Mouse (Mus musculus) adrenal gland, adult (tissue): ENCODE data around the gene Cd300ld4.
"Not testable (repeated sequence)": the region's sequence is repeated elsewhere in the genome, so short reads cannot be mapped to it uniquely, and the experiment has no call there.

Experiments used
- DNase-seq, 2 experiments: peaks; one replicate each; pipeline ENCODE4 v3.0.0; 2022 to 2023; ENCODE audit warnings: low spot score in 1 of 2; ENCODE audit not compliant: inconsistent age in 2 of 2

The Cd300ld4 gene

DNA sequence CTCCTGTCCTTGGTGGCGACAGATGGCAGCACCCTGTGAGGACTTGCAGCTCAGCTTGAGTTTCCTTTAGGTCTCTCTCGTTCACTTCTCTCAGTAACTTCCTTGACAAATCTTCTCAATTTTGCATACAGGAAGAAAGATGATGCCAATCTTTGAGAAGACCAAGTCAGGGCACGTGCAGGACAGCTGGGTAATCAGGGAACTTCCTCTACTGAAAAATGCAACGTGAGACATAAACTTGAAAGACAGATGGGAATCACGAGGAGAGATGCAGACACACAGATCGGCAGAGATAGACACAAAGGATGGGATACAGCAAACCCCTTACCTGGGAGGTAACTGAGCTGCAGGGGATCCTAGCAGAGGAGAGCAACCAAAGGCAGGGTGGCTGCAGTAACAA lies at the start of gene Cd300ld4:
TSS of gene Cd300ld4 (minus strand) at position 101 of the 400 bp plus-strand sequence.
- not testable (repeated sequence) for DNase-seq

DNA sequence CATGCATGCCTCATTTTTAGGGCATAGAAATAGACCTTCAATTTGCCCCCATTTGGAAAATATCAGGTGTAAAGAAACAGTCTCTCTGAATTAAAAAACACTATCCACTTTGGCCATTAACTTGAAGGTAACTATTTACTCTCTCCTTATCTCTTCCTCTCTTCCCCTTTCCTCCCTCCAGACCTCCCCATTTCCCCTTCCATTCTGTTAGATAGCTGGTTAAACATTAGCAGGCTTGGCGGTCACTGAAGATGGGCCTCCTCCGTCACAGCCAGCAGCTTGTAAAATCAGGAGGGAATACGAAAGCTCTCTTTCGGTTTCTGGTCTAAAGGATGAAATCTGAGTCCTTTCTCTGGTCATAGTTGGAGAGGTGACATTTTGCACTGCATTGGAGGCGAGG lies 49.0 kb upstream of the Cd300ld4 start:
- no peak for DNase-seq

DNA sequence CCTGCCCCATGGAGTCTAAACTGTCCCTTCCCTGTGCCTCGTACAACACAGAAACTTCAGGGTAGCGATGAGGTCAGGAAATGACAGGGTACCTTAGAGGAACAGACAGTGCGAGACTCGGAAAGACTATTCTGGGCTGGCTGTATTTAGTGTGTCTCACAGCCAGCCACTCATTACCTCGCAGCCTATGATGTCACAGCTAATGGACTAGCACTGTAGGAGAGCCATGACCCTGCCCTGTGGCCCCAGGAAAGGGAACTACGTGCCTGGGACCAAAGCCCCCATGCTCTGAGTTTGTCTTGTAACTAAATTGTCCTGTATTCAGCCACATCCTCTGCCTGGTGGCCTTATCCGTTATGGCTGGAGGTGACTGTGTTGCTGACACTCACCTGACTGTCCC lies 48.6 kb upstream of the Cd300ld4 start:
- DNase-seq: no peak

DNA sequence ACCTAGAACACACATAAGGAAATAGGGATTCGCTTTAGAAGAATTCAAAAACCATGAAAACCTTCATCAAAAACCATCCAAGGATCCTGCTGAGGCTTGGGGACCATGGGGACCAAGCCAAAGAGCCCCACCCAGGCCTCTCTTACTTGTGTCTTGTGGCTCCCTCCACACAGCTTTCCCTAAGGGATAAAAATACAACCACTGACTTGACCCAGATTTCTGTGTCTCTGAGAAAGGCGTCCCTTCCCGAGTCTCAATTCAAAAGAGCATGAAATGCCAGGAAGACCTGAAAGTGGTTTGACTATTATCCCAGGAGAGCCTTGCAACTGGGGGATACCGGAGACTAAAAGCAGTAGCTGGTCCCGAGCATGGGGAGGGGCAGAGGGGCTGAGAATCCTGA lies 46.2 kb upstream of the Cd300ld4 start:
- DNase-seq: no peak

DNA sequence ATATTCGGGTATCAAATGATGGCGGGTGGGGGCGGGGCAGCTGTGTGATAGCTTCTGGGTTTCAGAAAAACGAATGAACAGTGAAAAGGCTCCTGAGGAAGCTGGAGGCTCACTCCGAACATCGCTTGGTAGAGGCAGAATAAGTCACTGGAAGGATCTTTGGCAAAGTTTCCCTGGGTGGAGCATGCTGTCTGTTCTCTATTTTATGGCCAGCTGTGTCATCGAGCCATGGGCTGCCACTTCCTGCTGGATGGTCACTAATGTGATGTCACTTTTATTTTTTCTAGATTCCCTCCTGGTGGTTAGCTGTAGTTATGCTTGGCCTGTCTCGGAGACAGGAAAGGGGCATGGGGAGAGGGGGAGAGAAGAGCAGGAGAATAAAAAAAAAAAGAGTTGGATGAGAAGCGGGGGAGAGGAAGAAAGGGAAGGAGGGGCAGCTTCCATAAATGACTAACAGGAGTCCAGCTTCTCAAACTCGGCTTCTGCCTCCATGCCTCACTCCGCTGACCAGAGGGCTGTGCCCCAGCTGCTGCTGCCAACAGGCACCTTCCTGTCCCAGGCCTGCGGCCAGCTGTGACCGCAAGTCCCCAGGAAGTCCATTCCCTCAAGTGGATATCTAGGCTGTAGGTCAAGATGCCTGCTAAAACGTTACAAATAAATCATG lies 45.0 kb upstream of the Cd300ld4 start:
- DNase-seq: peak; percentile 80 to 82

DNA sequence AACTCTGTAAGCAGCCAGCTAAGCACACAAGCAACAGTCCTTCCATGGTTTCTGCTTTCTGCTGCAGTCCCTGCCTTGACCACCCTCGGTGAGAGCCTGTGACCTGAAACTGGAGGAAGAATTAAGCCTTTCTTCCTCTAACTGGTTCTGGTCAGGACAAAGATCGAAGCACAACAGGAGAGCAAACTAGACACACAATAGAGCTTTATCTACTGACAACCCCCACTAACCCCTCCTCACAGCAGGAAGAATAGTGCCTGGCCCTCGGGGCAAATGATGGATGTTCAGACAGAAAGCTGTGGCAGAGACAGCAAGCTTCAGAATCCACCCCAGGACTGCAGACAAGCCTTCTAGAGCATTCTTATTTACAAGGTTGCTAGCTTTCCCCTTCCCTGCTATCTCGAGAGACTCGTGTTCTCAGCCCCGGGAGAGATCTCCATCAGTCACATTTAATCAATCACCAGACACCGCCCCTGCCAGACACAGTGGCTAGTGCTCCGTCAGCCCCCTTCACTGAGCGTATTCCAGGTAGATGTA lies 44.3 kb upstream of the Cd300ld4 start:
- peak in 1 of 2 experiments; percentile 32 for DNase-seq

DNA sequence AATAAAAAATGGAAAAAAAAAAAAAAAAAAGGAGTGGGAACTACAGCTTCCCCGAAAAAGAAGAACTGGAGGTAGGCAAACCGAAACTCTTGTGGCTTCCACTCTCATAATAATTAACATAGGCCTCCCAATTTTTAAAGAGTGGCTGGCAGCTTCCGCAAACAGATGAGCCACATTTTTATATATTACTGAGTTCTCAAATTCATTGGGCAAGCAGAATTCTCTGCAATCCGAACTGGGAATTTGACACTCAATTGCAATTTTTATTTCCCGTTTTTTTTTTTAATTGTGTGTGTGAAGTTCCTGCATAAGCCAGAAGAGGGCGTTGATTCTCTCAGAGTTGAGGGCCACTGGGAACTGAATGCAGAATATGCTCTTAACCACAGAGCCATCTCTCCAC lies 40.0 kb upstream of the Cd300ld4 start:
- DNase-seq: no peak

DNA sequence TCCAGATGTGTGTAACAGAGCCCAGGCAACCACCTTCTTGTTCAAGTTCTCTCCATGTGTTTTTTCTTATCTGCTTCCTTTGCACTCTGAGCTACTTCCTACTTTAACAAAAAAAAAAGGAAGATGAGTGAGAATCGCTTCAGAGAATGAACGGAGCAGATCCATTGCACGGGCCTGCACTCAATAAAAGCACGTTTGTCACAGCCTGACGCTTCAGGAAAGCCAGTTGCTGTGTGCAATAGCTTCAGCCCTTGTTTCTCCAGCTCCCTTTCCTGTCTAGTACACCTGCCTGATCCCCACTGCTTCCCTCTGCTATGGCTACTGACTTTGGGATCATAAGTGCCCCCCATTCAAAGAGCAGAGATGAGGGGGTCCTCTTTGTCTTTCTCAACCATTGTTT lies 35.3 kb upstream of the Cd300ld4 start, which contains the start of gene Cd300e:
TSS of gene Cd300e (minus strand) at position 101 of the 400 bp plus-strand sequence.
- DNase-seq: no peak

DNA sequence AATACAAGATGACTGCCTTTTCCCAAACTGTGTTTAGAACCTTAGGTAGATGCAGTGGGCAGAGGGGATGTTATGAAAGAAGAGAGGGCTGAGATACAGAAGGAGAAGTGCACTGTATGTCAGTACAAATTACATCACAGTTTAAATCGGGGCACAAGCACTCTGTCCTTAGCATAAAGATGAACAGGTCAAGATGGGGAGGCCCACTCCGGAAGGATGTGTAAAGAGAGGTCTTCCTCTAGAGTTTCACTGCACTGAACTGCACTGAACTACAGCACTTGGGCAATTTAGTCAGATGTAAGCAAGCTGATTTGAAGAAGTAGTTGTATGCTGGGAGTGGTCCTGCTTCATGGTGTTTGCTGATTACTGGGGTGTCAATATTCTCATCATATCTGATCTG lies 33.0 kb upstream of the Cd300ld4 start:
- no peak for DNase-seq

DNA sequence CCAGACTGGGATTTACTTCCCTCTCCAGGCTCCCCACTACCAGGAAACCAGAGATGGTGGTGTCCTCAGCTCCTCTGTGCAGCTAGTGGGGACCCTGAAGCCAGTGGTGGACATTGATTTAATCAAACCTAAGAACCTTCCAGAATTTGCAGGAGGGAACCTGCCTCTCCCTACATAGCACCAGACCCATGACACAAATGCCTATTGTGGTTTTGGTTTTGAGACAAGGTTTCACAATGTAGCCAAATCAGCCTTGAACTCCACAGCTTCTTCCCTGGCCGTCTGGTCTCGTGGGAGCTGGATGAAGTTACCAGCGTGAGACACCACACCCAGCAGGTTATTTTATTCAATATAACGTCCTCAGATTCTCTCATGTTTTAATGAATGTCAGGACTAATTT lies 31.9 kb upstream of the Cd300ld4 start:
- DNase-seq: no peak

DNA sequence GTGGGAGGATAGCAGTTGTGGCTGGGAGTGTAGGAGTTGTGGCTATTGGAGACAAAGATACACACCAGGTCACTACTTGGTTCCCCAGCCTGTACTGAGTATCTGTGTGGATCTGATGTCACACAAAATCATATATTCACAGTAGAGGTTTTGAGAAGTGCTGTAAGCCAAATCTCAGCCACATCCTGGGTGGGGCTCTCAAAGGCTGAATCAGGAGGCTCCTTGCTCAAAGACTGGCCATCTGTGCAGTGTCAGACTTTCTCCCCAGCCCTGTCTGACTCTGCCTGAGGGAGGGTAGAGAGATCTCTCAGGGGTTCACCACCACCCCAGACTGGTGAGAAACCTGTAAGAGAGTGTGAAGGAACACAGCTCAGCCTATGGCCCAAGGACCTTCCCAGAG lies 27.7 kb upstream of the Cd300ld4 start:
- no peak for DNase-seq

DNA sequence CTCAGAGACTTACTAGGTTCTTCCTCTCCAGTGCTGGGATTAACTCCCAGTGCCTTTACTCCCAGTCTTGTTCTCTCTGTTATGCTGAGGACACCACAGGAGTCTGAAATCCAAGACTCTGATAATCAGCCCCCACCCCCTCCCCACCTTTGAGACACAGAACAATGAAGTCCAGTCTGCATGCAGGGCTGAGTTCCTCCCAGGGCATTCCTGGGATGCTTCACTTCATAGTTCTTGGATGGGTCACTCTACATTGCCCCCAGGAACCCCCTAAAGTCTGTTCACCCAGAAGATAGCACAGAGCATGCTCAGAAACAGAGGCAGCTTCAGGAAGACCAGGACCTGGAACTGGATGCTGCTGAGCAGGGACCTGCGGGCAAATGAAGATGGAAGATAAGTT lies 26.2 kb upstream of the Cd300ld4 start:
- DNase-seq: no peak

DNA sequence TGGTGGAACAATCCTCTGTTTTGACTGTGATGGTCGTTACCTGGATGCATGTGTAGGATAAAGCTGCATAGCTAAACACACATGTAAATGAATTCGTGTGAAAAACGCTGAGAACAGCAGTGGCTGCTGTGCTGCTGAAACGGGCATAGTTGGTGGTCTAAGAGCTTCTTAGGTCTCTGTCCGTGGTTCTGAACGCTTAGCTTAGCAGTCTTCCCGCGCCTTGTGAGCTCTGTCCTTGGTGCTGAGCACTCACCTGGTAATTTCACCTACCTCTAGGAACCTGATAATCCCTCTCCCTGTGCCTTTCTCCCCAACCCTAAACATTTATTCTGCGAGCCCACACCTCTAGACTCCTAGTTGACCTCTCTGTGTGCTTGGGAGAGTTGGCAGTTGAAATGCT lies 25.4 kb upstream of the Cd300ld4 start:
- peak in 1 of 2 experiments; percentile 69 for DNase-seq

DNA sequence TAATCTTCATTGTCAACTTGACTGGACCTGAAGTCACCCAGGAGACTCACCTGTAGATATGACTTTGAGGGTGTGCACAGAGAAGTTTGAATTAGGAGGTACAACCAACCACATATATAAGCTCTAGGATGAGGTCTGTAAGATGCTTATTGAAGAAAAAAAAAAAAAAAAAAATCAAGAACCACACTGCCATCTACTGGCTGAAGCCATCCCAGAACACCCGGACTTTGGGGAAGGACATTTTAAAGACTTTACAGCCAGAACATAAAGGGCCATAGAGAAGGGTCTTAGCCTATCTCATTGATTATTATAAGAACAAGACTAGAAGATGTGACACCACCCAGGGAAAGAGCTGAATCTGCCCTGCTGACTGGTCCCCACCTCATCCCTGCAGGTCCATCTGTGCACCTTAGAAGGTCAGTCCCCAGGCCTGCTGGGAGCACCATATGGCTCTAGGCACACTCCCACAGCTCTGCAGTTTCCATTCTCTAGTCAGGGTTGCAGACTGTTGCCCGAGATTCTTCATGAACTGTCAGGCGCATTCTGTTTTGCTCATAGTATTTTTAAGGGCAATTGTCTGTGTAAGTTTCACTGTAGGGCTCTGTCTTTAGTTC lies 22.6 kb upstream of the Cd300ld4 start:
- DNase-seq: peak in 1 of 2 experiments; percentile 53

DNA sequence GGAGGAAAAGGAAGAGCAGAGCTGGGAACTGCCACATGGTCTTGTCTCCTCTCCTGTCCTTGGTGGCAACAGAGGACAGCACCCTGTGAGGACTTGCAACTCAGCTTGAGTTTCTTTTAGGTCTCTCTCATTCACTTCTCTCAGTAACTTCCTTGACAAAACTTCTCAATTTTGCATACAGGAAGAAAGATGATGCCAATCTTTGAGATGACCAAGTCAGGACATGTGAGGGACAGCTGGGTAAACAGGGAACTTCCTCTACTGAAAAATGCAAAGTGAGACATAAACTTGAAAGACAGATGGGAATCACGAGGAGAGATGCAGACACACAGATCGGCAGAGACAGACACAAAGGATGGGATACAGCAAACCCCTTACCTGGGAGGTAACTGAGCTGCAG lies 21.4 kb upstream of the Cd300ld4 start, which contains the start of gene Cd300ld3:
TSS of gene Cd300ld3 (minus strand) at position 151 of the 400 bp plus-strand sequence.
- DNase-seq: peak in 1 of 2 experiments; percentile 13

DNA sequence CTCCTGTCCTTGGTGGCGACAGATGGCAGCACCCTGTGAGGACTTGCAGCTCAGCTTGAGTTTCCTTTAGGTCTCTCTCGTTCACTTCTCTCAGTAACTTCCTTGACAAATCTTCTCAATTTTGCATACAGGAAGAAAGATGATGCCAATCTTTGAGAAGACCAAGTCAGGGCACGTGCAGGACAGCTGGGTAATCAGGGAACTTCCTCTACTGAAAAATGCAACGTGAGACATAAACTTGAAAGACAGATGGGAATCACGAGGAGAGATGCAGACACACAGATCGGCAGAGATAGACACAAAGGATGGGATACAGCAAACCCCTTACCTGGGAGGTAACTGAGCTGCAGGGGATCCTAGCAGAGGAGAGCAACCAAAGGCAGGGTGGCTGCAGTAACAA lies 10.9 kb upstream of the Cd300ld4 start, which contains the start of gene Cd300ld5:
TSS of gene Cd300ld5 (minus strand) at position 101 of the 400 bp plus-strand sequence.
- DNase-seq: not testable (repeated sequence)

DNA sequence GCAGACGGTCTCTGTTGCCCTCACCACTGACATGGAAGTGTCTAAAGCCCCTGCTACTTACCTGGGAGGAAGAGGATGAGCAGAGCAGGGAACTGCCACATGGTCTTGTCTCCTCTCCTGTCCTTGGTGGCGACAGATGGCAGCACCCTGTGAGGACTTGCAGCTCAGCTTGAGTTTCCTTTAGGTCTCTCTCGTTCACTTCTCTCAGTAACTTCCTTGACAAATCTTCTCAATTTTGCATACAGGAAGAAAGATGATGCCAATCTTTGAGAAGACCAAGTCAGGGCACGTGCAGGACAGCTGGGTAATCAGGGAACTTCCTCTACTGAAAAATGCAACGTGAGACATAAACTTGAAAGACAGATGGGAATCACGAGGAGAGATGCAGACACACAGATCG lies 10.7 kb downstream of the Cd300ld4 start, which contains the start of gene Cd300ld2:
TSS of gene Cd300ld2 (minus strand) at position 101 of the 400 bp plus-strand sequence.
- not testable (repeated sequence) for DNase-seq

DNA sequence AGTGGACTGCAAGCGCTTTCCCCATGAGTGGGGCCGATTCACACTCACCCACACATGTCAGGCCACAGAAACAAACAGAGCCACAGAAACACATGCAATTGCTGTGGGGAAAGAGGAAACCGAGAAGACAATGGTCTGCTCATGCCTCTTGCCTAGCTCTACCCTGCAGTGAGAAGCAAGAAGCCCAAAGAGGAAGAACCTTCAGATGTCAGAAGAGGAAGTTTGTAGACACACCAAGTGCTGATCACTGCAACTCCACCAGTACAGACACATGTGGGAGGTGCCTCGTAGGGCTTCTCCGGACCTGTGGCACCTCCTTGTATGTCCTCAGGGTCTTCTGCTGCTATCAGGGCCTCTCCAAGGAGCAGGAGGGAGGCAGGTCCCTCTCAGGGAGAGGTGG lies 22.7 kb downstream of the Cd300ld4 start:
- DNase-seq: peak in 1 of 2 experiments; percentile 19

DNA sequence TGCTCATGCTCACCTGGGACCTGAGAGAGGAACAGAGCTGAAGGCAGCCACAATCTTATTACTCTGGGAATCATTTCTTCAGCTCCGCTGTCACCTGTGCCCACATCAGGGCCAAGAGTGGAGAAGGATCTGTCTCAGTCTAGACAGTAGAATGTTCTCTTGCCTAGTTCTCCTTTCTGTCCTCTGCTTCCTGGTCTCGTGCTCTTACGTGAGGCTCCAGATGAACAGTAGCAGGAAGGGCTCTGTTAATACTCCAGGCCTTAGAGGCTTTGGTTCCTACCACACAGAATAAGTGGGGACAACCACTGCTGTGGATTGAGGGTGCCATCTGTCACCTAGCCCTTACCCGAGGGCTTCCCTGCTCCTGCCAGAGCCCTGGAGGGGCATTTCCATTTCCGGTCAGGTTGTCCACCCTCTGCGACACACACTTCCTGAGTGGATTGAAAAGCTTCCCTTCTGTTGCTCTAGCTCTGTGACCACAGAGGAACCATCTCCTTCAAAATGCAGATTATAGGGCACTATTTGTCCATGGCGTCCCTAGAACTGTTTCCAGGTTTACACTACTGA lies 25.3 kb downstream of the Cd300ld4 start, which contains the start of gene Cd300c2:
TSS of gene Cd300c2 (minus strand) at position 407 of the 567 bp plus-strand sequence.
- peak in 1 of 2 experiments; percentile 30 for DNase-seq

DNA sequence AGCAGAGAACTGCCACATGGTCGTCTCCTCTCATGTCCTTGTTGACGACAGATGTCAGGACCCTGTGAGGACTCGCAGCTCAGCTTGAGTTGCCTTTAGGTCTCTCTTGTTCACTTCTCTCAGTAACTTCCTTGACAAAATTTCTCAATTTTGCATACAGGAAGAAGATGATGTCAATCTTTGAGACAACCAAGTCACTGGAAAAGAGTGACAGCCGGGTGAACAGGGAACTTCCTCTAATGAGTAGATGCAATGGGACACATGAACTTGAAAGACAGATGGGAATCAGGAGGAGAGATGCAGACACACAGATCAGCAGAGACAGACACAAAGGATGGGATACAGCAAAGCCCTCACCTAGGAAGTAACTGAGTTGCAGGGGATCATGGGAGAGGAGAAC lies 37.0 kb downstream of the Cd300ld4 start, which contains the start of gene Cd300ld:
TSS of gene Cd300ld (minus strand) at position 130 of the 400 bp plus-strand sequence.
- no peak for DNase-seq

DNA sequence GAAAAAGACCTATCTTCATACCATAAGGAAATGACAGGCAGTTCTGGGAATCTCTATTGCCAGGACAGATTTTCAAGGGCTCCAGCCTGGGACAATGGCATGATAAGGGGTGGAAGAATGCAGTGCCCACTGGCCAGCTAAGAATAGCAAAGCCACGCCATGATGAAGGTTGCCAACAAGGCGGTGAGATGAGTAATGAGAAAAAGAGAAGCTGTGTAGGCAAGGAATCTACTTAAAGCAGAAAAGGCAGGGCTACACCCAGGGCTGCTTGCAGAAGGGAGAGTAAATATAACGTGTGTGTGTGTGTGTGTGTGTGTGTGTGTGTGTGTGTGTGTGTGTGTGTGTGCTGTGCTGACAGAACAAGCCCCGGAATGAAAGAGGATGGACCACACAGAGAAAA lies 44.9 kb downstream of the Cd300ld4 start:
- DNase-seq: no peak
